Mouse (Mus musculus) ES-E14 (cell line): ENCODE measurements at regions not wholly inside any gene's neighbourhood (a gene's known extent, or its start where the extent isn't known, plus 50 kb on each side); places are given as distances from the start of the nearest gene placed in this dataset.

Experiments used
- DNase-seq: peaks from one replicate; pipeline ENCODE4 v3.0.0-alpha.2; 2013; ENCODE audit warnings: low read depth, low spot score
- H3K27ac ChIP-seq: 2 replicates; pipeline ENCODE4 v1.5.1; 2012; ENCODE audit warnings: low read depth, mild to moderate bottlenecking, low read length, moderate library complexity, mixed read lengths; ENCODE audit not compliant: poor library complexity, insufficient read depth, severe bottlenecking
- H3K36me3 ChIP-seq: 2 replicates; pipeline ENCODE4 v1.6.1; 2012; ENCODE audit warnings: mild to moderate bottlenecking, low read length, moderate library complexity, mixed read lengths; ENCODE audit not compliant: control insufficient read depth, poor library complexity, insufficient read depth, severe bottlenecking
- H3K4me1 ChIP-seq, 2 experiments: fragments of 150-350 bp in 1 of 2; sonication (generic) in 1 of 2; 2 replicates each; pipeline ENCODE4 v1.6.1; 2012; ENCODE audit warnings: low read length in 2 of 2, mild to moderate bottlenecking in 1 of 2, mixed read lengths in 1 of 2; ENCODE audit not compliant: control insufficient read depth in 2 of 2, insufficient read depth in 2 of 2, poor library complexity in 1 of 2
- H3K4me3 ChIP-seq, 2 experiments: fragments of 150-350 bp in 1 of 2; sonication (generic) in 1 of 2; 2 replicates each; pipeline ENCODE4 v1.5.1; 2012; ENCODE audit warnings: low read length in 2 of 2, low read depth in 1 of 2, mild to moderate bottlenecking in 1 of 2, mixed read lengths in 1 of 2; ENCODE audit not compliant: insufficient read depth in 1 of 2, poor library complexity in 1 of 2, severe bottlenecking in 1 of 2
- H3K9ac ChIP-seq: 2 replicates; pipeline ENCODE4 v1.6.1; 2012; ENCODE audit warnings: low read depth, mild to moderate bottlenecking, low read length, mixed read lengths; ENCODE audit not compliant: poor library complexity, insufficient read depth, severe bottlenecking
- H3K9me3 ChIP-seq: fragments of 150-350 bp; sonication (generic); 2 replicates; pipeline ENCODE4 v1.6.1; 2012; ENCODE audit warnings: low read depth, mild to moderate bottlenecking, low read length; ENCODE audit not compliant: control insufficient read depth, insufficient read depth
- CHD2 ChIP-seq: IDR thresholded peaks from 2 replicates; pipeline ENCODE4 v1.6.1; 2014; ENCODE audit warnings: mild to moderate bottlenecking, low read depth, low read length, inconsistent platforms
- HCFC1 ChIP-seq: IDR thresholded peaks from 2 replicates; pipeline ENCODE4 v1.6.1; 2012; ENCODE audit warnings: low read length, inconsistent platforms, borderline replicate concordance; ENCODE audit not compliant: insufficient read depth
- MAFK ChIP-seq: IDR thresholded peaks from 2 replicates; pipeline ENCODE4 v1.6.1; 2014; ENCODE audit warnings: mild to moderate bottlenecking, low read depth, low read length, inconsistent platforms; ENCODE audit not compliant: insufficient read depth
- ZC3H11A ChIP-seq: IDR thresholded peaks from 2 replicates; pipeline ENCODE4 v1.6.1; 2012; ENCODE audit warnings: low read depth, mild to moderate bottlenecking, inconsistent platforms, low read length, borderline replicate concordance
- ZNF384 ChIP-seq: IDR thresholded peaks from 2 replicates; pipeline ENCODE4 v1.6.1; 2012; ENCODE audit warnings: low read depth, low read length, inconsistent platforms
- in situ Hi-C, 2 experiments: fragments of 600-800 bp; cut with MboI; formaldehyde crosslinking; loops; one replicate each; pipeline ENCODE4 v1.15.1; 2025; ENCODE audit warnings: low sequenced_read_pairs in 2 of 2, inconsistent platforms in 1 of 2; ENCODE audit not compliant: unreplicated experiment in 2 of 2

DNA sequence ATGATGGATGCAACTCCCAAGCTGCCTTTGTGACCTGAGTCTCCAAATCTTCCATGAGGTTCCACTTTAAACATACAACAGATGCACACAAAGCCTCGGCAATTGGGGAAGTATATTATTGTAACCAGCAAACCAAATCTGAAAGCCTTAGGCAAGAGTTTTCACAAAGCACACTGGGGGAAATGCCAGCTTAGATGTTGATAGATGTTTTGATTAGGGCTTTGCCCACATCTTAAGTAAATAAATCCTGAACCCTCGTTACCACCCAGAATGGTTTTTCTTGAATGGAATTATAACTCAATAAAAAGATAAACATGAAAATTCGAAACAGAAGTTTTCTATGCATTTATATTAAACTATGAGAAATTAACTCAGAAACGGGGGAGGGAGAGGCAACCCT is 302.7 kb downstream of the Sorl1 start:
- H3K27ac ChIP-seq = no peak overlapping the region
- H3K9ac ChIP-seq = no peak overlapping the region
- no peaks in the 10 kb centered on the region for H3K36me3 ChIP-seq
- H3K9me3 ChIP-seq = no peaks in the 10 kb centered on the region
- TF ChIP-seq ZC3H11A (no peak), MAFK (no peak)
- no peak overlapping the region for H3K4me3 ChIP-seq
- no peaks in the 10 kb centered on the region for H3K4me1 ChIP-seq
- DNase-seq = no peak
- in situ Hi-C loops = no loop called here

DNA sequence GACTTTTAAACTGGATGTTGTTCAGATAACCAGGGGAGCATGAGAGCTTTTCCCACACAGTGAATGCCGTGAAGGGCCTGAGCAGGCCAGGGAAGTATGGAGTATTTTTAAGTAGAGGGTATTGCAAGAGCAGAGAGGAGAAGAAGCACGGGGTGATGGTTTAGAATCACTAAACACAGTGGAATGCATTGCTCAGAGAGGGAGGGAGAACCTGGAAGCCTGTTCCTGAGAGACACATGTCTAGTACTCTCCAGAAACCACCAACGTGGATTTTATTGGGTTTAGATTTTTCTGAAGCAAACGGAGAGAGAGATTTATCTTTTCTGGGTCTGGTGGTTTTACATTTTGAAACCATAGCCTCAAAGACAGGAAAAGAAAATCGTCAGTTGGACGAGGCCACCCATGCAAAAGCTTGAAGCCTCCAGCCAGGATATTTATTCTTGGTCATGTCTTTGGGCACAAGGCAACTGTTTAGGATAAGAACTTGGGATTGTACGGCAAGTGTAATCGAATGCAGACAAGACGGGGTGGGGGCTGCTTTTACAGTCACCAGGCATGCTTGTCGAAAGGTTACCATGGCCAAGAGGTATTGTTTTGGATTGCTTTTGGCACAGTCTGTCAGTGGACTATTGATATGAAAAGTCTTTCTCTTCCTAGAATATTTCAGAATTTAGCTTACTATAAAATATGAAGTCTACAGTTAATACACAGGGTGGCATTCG is 306.2 kb downstream of the Sorl1 start:
- Histone ChIP-seq H3K27ac (no peak overlapping the region), H3K36me3 (no peaks in the 10 kb centered on the region), H3K4me3 (no peak overlapping the region), H3K4me1 (no peaks in the 10 kb centered on the region), H3K9me3 (no peaks in the 10 kb centered on the region), H3K9ac (no peak overlapping the region)
- no peak for TF ChIP-seq MAFK
- no peak for TF ChIP-seq HCFC1
- DNase-seq = no peak
- in situ Hi-C loops = no loop called here

DNA sequence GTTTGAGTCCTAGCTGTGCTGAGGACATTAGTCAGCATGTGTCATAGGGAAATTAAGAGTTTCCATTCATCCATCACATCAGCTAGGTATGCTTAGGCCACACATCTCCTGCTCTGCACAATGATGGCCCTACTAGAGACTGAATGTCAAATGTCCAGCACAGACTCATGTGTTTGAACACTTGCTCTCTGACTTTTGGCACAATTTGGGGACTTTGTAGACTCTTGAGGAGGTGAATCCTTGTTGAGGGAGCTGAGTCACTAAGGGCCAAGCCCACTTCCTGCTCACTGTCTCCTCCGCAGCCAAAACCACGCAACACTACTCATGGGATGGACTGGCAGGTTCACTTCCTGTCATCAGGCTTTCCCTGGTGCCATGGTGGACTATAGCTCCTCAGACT is 308.2 kb downstream of the Sorl1 start:
- Histone ChIP-seq H3K9ac (no peak overlapping the region), H3K4me3 (no peak overlapping the region), H3K4me1 (no peaks in the 10 kb centered on the region), H3K9me3 (no peaks in the 10 kb centered on the region), H3K27ac (no peak overlapping the region), H3K36me3 (no peaks in the 10 kb centered on the region)
- TF ChIP-seq MAFK = no peak
- no peak for TF ChIP-seq CHD2
- no peak for TF ChIP-seq HCFC1
- TF ChIP-seq ZNF384 = no peak
- no peak for TF ChIP-seq ZC3H11A
- in situ Hi-C loops = no loop called here
- DNase-seq = no peak

DNA sequence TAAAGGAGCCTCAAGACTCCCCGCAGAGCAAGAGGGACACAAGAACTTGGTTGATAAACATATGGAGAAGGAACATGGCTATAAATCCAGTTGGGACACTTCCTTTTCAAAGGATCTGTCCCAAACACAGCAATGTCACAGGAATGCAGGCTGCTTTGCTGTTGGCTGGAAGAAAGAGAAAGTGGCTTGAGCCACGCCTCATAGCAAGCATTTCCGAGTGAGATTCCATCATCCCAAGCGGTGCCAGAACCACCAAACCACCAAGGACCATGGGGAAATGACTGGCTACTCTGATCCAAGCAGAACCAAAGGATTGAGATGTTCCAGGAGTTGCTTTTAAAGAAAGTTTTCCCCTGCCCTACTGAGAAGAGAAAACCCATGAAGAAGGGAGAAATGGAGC is 314.8 kb downstream of the Sorl1 start:
- Histone ChIP-seq H3K27ac (no peak overlapping the region), H3K36me3 (no peaks in the 10 kb centered on the region), H3K9ac (no peak overlapping the region), H3K4me3 (no peak overlapping the region), H3K4me1 (no peaks in the 10 kb centered on the region), H3K9me3 (no peaks in the 10 kb centered on the region)
- in situ Hi-C loops = no loop called here
- DNase-seq = no peak
- TF ChIP-seq MAFK (no peak), CHD2 (no peak), HCFC1 (no peak), ZC3H11A (no peak), ZNF384 (no peak)

DNA sequence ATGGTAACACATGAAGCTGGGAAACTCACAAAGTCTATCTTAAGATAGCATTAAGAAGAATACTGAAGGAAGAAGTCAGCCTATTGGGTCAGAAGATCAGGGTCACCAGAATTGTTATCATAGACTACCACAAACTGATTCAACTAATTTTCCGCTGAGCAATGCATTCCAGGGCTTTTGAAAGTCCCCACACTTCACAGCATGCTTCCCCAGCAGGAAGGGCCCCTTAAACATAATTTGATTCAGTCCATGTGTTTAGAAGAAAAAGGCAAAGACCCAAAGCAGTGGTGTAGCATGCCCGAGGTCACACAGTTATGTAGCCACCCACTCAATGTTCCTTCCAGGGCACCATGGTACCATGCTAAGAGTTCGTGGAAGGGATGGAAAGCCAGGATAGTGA is 315.3 kb downstream of the Sorl1 start:
- H3K9me3 ChIP-seq = no peaks in the 10 kb centered on the region
- TF ChIP-seq ZNF384 = no peak
- TF ChIP-seq MAFK = no peak
- TF ChIP-seq CHD2 = no peak
- TF ChIP-seq ZC3H11A = no peak
- no peak for TF ChIP-seq HCFC1
- H3K4me3 ChIP-seq = no peak overlapping the region
- DNase-seq = no peak
- no peaks in the 10 kb centered on the region for H3K36me3 ChIP-seq
- H3K9ac ChIP-seq = no peak overlapping the region
- in situ Hi-C loops = no loop called here
- no peaks in the 10 kb centered on the region for H3K4me1 ChIP-seq
- H3K27ac ChIP-seq = no peak overlapping the region
